Comparison of ENCODE assay signal across 1 mouse cellular context in genomic region chr9:57520375-57521055, GRCm38 (mm10).
TF ChIP-seq lines count a peak whose summit lies in the region.

No protein-coding gene starts in this region.

TF ChIP-seq in MEL, 35 proteins besides CTCF, POLR2A, EP300 and RAD21 (continued from another document):
- no peak for TF ChIP-seq TBP (IDR thresholded peaks at IDR 0.05; ENCODE audit: low read depth, low read length)
- no peak for TF ChIP-seq MAFK (IDR thresholded peaks at IDR 0.05; ENCODE audit: borderline replicate concordance, low read depth, low read length)
- TF ChIP-seq MXI1 (IDR thresholded peaks at IDR 0.05; ENCODE audit: low read depth, low read length) = no peak
- TF ChIP-seq MEF2A (IDR thresholded peaks at IDR 0.05; ENCODE audit: extremely low read depth, insufficient replicate concordance, low read depth, low read length, poor library complexity, severe bottlenecking) = no peak
